Mouse (Mus musculus): ENCODE results near the gene Timd2.

Gene Timd2

GRCm38 (mm10) chr11:46682842-46683241 lies 24.0 kb downstream of the Timd2 start:
- no peak for TF ChIP-seq GATA4 (IDR thresholded peaks at IDR 0.05; ENCODE audit: insufficient replicate concordance, low read length)

GRCm38 (mm10) chr11:46667938-46668337 lies 38.9 kb downstream of the Timd2 start:
- no peak for TF ChIP-seq GATA4 (IDR thresholded peaks at IDR 0.05; ENCODE audit: insufficient replicate concordance, low read length)

- no peak for TF ChIP-seq GATA4 (IDR thresholded peaks at IDR 0.05; ENCODE audit: insufficient replicate concordance, low read length)
Measured at GRCm38 (mm10) chr11:46667105-46667504, 39.8 kb downstream of the Timd2 start.

- TF ChIP-seq GATA4 (IDR thresholded peaks at IDR 0.05; ENCODE audit: insufficient replicate concordance, low read length): no peak
Measured at GRCm38 (mm10) chr11:46665599-46666522, 41.0 kb downstream of the Timd2 start.

- no peak for TF ChIP-seq GATA4 (IDR thresholded peaks at IDR 0.05; ENCODE audit: insufficient replicate concordance, low read length)
Measured at GRCm38 (mm10) chr11:46663215-46663614, 43.6 kb downstream of the Timd2 start.

- TF ChIP-seq GATA4 (IDR thresholded peaks at IDR 0.05; ENCODE audit: insufficient replicate concordance, low read length): no peak
Measured at GRCm38 (mm10) chr11:46652476-46652875, 54.4 kb downstream of the Timd2 start.

GRCm38 (mm10) chr11:46644824-46645223 lies 62.0 kb downstream of the Timd2 start:
- TF ChIP-seq GATA4 (IDR thresholded peaks at IDR 0.05; ENCODE audit: insufficient replicate concordance, low read length): no peak

GRCm38 (mm10) chr11:46636568-46636967 lies 70.3 kb downstream of the Timd2 start:
- no peak for TF ChIP-seq GATA4 (IDR thresholded peaks at IDR 0.05; ENCODE audit: insufficient replicate concordance, low read length)

- TF ChIP-seq GATA4 (IDR thresholded peaks at IDR 0.05; ENCODE audit: insufficient replicate concordance, low read length): no peak
Measured at GRCm38 (mm10) chr11:46631635-46632034, 75.2 kb downstream of the Timd2 start.

- TF ChIP-seq GATA4 (IDR thresholded peaks at IDR 0.05; ENCODE audit: insufficient replicate concordance, low read length): no peak
Measured at GRCm38 (mm10) chr11:46629211-46629795, 77.6 kb downstream of the Timd2 start, which contains the start of gene Dppa1. TSS of gene Dppa1 (minus strand) at chr11:46629261.

- TF ChIP-seq GATA4 (IDR thresholded peaks at IDR 0.05; ENCODE audit: insufficient replicate concordance, low read length): no peak
Measured at GRCm38 (mm10) chr11:46620414-46621168, 86.3 kb downstream of the Timd2 start.

GRCm38 (mm10) chr11:46619929-46620328 lies 86.9 kb downstream of the Timd2 start:
- TF ChIP-seq GATA4 (IDR thresholded peaks at IDR 0.05; ENCODE audit: insufficient replicate concordance, low read length): no peak
